Mouse (Mus musculus) urinary bladder, postnatal 4 days (tissue): ENCODE data around the gene Wbp1l.

Experiments
- DNase-seq, 2 experiments: peaks; one replicate each; pipeline ENCODE4 v3.0.0; 2021 to 2022; ENCODE audit warnings: low spot score in 2 of 2

Wbp1l gene

GRCm38 (mm10) chr19:46599375-46600256 is 732 bp downstream of the Wbp1l start:
- DNase-seq, result no peak

DNA sequence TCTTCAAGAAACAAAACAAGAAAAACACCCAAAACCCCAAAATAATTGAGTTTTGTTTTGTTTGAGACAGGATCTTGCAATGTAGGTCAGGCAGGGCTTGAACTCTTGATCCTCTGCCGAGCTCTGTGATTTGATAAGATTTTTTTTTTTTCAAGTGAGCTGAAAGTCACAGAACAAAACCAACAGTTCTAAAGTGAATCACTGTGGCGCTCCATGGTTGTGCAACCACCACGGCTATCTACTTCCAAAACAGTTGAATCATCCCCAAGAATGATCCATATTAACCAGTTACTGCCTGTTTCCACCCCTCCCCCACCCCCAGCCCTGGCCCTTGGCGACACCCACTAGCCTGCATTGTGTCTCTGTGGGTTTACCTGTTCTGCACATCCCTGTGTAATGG is 1.5 kb downstream of the Wbp1l start:
- DNase-seq, result no peak

DNA sequence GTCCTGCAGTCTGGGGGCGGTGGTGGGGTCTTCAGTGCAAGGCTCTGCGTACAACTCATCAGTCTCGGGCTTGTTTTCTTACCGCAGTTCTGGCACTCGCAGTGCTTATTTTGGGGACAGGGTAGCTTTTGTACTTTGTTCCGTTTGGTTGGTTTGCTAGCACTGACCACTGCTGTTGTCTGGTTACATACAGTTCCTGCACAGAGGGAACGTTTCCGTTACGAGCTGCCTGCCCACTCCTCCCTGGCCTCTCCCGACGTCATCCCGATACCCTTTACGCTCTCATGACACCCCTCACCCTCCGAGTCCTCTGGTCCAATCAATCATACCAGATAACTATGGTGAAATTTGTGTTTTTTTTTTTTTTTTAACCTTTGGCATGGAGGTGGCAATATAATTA is 2.6 kb downstream of the Wbp1l start:
- no peak for DNase-seq

DNA sequence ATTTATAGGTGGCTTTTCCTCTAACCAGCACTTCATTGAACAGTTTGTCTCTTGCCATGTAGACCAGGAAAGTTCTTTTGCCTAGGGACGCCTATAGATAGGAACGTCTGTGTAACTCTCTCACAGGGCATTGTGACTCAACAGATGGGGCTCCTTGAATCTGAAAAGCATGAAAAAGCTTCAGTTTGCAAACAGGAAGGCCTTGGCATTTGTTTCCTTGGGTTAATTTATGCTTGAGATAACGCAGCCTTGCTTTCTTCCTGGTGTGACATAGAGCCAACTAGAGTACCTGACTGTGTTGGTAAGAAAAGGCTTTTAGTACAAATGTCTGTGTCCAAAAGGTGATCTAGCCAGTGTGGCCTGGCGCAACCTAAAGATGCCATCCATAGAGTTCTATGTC is 3.5 kb downstream of the Wbp1l start:
- DNase-seq, result no peak

GRCm38 (mm10) chr19:46606718-46607117 is 7.8 kb downstream of the Wbp1l start:
- DNase-seq, result no peak

DNA sequence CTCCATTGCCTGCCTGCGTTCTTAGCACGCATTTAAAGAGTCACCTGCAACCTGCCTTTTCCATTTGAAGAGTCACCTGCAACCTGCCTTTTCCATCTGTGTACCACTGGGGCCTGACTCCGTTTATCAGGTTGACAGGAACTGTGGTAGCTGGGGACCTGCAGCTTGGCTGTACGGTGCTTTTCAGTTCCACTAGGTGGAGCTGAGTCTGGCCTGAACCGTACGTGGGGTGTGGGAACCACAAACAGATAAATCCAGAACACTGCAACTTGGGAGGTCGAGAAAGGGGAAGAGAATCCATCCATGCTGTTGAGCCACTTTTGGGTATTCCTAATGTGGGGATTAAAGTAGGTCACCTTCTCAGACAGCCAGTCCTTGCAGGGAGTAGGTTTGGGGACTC is 8.5 kb downstream of the Wbp1l start:
- no peak for DNase-seq

DNA sequence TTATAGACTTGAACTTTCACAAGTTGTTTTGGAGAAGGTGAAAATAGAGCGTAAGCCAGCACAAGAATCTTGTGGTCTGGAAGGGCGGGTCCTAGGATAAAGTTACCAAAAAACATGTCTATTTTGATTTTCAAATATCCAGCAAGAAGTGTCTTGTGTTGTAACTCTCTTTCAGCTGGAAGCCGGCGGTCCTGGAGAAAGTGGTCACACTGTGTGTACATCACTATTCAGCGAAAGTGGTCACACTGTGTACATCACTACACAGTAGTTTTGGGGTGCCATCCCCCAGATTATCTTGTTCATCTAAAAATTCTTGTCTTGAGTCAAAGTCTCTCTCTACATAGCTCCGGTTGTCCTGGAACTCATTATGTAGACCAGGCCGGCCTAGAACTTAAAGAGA is 9.3 kb downstream of the Wbp1l start:
- no peak for DNase-seq

DNA sequence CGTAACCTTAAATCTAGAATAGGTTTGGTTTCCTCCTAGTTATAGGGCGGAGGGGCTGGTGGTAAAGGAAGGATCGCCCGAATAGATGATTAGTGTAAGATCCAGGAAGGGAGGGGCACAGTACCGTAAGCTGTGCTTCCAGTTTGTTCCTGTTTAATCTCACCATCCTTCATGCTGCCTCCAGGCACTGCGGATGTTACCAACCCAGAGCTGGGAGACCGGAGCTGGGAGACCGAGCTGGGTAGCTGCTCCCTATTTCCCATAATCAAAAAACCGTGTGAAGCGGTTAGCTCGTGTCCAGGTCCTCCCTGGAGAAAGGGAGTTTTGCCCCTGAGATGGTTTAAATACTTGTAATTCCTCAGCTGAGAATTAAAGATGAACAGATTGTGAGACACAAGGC is 17.5 kb downstream of the Wbp1l start:
- no peak for DNase-seq

- no peak for DNase-seq
These were observed 18.5 kb downstream of the Wbp1l start for GRCm38 (mm10) chr19:46617361-46617760.

DNA sequence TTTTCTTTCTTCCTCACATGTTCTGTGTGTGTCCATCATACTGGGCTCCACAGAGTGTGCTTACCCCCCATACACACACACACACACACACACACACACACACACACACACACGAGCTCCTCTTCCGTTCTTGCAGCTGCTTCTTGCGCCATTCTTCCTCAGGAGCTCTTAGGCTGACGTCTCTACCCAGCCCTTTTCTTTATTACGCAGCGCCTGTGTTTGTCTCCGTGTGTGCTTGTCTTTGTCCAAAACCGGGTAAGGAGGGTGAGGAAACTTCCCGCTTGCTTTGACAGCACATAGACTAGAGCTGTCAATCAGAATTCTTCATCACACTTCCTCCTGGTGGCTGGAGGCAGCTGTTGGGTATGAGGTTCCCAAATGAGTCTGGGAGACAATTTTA is 19.4 kb downstream of the Wbp1l start:
- no peak for DNase-seq

DNA sequence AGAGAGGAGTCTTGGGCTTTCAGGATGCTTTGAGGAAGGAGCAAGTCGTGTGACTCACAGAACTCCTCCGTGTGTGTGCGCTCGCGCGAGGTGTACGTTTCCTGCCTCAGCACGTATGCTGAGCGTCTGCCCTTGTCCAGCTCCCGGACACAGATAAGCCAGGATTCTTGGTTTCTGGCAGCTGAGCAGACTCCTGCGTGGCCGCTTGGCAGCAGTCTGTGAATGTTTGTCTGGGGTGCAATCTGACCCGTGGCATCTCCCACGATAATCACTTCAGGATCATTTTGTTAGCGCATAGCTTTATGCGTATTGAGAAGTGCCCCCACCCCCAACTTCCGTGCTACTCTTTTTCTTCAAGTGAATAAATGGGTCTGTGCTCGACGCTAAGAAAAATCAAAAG is 20.1 kb downstream of the Wbp1l start:
- DNase-seq, result peak in 1 of 2 experiments; percentile 33

- DNase-seq, result no peak
These were observed 20.6 kb downstream of the Wbp1l start for GRCm38 (mm10) chr19:46619518-46619917.

DNA sequence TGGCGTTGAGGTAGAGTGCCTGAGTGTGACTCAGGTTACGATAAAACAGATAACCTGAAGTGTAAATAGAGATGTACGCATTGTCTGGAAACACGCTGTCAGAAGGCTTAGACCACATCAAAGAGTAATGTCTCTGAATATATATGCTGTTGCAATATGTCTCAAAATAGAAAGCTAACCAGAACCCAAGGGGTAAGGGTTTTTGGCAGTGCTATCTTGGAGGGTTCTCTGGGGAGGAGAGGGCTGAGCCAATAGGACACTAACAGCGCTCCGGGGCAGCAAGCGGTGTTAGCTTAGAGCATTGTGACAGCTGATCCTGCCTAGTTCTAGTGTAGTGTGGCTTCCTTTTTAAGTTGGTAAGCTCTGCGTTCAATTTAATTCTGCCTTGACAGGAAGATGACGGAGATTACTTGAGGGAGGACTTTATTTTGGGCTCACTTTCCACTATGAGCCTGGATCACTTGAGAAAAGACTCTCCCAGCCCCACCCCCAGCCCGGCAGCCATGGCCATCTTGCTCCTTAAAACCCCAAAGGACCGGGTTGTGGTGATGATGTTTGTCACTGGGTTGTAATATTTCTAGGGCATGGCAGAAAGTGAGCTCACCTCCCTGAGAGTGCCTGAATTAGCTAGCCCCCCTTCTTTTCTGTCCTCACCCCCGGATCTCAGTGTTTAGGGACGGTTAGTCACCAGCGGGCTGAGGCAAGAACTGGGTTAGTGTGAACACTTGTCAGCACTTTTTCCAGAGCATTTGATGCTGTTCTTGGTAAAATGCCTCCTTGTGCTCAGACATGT is 21.3 kb downstream of the Wbp1l start:
- DNase-seq, result no peak

GRCm38 (mm10) chr19:46621236-46622183 is 22.6 kb downstream of the Wbp1l start:
- DNase-seq, result no peak

DNA sequence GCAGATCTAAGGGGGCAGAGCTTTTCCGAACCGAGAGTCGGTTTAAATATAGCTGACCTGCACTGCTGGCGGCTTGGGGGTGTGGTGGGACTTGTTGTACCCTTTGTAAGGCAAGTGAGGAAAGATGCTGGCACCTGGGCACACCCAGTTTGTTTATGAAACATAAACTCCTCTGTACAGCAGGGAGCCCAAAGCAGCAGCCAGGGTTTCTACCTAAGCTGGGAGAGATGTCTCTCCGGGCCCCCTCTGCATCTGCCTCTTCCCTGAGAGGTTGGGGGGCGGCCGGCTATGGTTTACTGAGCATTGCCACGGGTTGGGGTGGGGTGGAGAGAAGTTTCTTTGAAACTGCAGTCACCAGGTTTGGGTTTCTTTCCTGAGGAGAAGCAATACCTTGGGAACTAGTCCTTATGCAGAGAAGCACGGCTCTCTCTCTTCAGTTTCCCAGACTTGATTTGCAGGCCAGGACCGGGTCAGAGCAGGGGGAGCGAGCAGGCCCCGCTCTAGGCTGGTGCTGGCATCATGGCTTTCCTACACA is 23.8 kb downstream of the Wbp1l start:
- DNase-seq, result no peak

DNA sequence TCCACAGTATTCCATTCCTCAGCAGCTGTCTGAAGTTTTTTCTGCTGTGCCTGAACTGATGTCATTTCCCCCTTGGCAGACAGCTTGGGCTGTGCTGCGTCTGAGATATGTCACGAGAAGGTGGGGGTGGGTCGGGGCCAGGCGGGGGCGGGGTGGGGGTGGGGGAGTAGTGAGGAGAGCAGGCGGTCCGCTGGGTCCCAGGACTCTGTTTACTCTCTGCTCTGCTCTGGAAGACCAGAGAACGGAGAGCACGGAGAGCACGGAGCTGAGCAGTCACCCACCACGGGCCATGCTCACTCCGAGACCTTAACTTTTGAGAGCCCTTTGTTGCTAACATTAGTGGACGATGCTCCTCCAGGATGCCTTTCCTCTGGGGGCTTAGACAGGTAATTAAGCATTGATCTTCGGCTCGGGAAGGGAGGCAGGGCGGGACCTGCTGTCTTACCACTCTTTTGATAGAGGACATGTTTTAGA is 24.3 kb downstream of the Wbp1l start:
- no peak for DNase-seq

DNA sequence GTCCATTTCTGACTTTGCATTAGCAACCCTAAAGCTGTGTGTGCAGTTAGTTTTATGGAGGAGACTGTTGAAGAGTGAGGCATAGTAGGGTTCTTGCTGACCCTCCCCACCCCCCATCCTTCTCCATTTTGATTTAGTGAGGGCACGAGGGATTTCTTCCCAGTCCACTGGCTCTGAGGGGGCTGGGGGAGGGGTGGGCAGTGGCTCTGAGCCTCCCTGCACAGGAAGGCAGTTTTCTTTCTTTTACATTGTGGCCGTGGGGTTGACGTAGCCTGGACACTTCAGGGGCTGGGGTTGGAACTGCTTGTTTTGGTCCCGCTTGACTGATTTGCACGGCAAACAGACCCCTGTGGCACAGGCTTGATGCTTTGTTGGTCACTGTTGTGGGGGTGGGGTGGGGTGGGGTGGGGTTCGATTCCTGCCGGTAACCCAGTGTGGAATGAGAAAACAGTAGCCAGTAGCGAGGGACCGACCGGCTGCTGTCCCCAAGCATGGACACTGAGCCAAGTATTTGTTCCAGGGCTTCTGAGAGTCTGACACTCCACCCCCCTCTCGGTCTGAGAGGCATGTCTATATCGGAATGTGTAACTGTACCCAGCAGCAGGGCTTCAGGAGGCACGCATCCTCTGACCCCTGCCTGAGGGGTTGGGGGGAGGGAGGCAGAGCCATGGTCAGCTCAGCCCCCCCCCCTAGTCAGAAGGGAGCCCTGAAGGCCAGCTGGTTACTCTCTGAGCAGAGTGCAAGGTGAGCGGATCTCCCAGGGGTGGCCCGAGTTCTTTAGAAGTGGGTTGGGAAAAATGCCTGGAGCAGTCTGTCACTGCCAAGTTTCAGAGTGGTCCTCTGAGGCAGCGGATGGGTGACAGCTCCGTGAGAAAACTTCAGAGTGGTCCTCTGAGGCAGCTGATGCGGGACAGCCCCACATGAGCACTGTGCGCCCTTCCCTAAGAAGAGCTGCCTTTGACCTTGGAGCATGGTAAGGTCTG is 25.2 kb downstream of the Wbp1l start:
- no peak for DNase-seq

- no peak for DNase-seq
These were observed 26.1 kb downstream of the Wbp1l start for GRCm38 (mm10) chr19:46625015-46625414.

- no peak for DNase-seq
These were observed 26.6 kb downstream of the Wbp1l start for GRCm38 (mm10) chr19:46625519-46625918.

GRCm38 (mm10) chr19:46628403-46628802 is 29.5 kb downstream of the Wbp1l start:
- DNase-seq, result no peak
